Mouse (Mus musculus) CH12.LX (cell line): Measurements from ENCODE around the gene Idh3g. TPM values are rescaled to one million over a fixed set of nuclear protein-coding genes. Genes with fewer than 3 reads are reported as not detected.
"Not testable (repeated sequence)": the region's sequence is repeated elsewhere in the genome, so short reads cannot be mapped to it uniquely, and the experiment has no call there.

Experiments used
- DNase-seq: peaks from one replicate; pipeline ENCODE4 v3.0.0-alpha.2; 2013; ENCODE audit errors: extremely low read depth
- H3K27ac ChIP-seq: 2 replicates; pipeline ENCODE4 v1.5.1; 2012; ENCODE audit warnings: low read depth, mild to moderate bottlenecking, control low read depth, moderate library complexity; ENCODE audit not compliant: insufficient read depth
- H3K27me3 ChIP-seq: replicated peaks from 2 replicates; pipeline ENCODE3; 2012; ENCODE audit warnings: inconsistent platforms
- H3K36me3 ChIP-seq, 2 experiments: replicated peaks in 1 of 2; 2 replicates each; pipeline versions ENCODE3 to v1.6.1; 2012; ENCODE audit warnings: inconsistent platforms in 1 of 2, low read length in 1 of 2, mild to moderate bottlenecking in 1 of 2, mixed read lengths in 1 of 2, moderate library complexity in 1 of 2; ENCODE audit not compliant: control insufficient read depth in 1 of 2, insufficient read depth in 1 of 2
- H3K4me1 ChIP-seq, 2 experiments: 2 replicates each; pipeline ENCODE4 v1.6.1; 2012; ENCODE audit warnings: inconsistent platforms in 1 of 2, moderate library complexity in 1 of 2; ENCODE audit not compliant: insufficient read depth in 2 of 2, control insufficient read depth in 1 of 2
- H3K4me2 ChIP-seq: 2 replicates; pipeline ENCODE4 v1.6.1; 2012; ENCODE audit warnings: low read depth, mild to moderate bottlenecking, control low read depth; ENCODE audit not compliant: poor library complexity, insufficient read depth, severe bottlenecking
- H3K4me3 ChIP-seq, 3 experiments: fragments of 150-350 bp in 1 of 3; sonication (generic) in 1 of 3; replicated peaks in 1 of 3; 2 replicates each; pipeline versions ENCODE3 to v1.5.1; 2011 to 2012; ENCODE audit warnings: low read depth in 2 of 3, low read length in 2 of 3, mild to moderate bottlenecking in 2 of 3, moderate library complexity in 2 of 3, control low read depth in 1 of 3, improper control_type of control experiment in 1 of 3, inconsistent platforms in 1 of 3, mixed read lengths in 1 of 3; ENCODE audit not compliant: poor library complexity in 1 of 3
- H3K79me2 ChIP-seq: replicated peaks from 2 replicates; pipeline ENCODE4 v1.6.1; 2012; ENCODE audit warnings: mild to moderate bottlenecking, moderate library complexity; ENCODE audit not compliant: control insufficient read depth, poor library complexity, insufficient read depth, severe bottlenecking; ENCODE audit errors: extremely low read depth
- H3K9ac ChIP-seq: 2 replicates; pipeline ENCODE4 v1.6.1; 2012; ENCODE audit warnings: low read depth, mild to moderate bottlenecking, control low read depth, moderate library complexity; ENCODE audit not compliant: insufficient read depth
- H3K9me3 ChIP-seq: replicated peaks from 2 replicates; pipeline ENCODE3; 2012; ENCODE audit warnings: low read length, inconsistent platforms, mixed read lengths
- CHD1 ChIP-seq: IDR thresholded peaks from 2 replicates; pipeline ENCODE4 v1.6.1; 2012; ENCODE audit warnings: low read depth, low read length, improper control_type of control experiment, inconsistent platforms
- CHD2 ChIP-seq: IDR thresholded peaks from 2 replicates; pipeline ENCODE4 v1.6.1; 2011; ENCODE audit warnings: low read length, improper control_type of control experiment
- CTCF ChIP-seq, 2 experiments: IDR thresholded peaks in 1 of 2; conservative IDR thresholded peaks in 1 of 2; 2 replicates each; pipeline ENCODE4 v1.5.1; 2011 to 2012; ENCODE audit warnings: low read depth in 2 of 2, low read length in 2 of 2, improper control_type of control experiment in 1 of 2, inconsistent platforms in 1 of 2, mild to moderate bottlenecking in 1 of 2, moderate library complexity in 1 of 2
- E2F4 ChIP-seq: IDR thresholded peaks from 2 replicates; pipeline ENCODE4 v1.6.1; 2011; ENCODE audit warnings: low read depth, low read length, improper control_type of control experiment; ENCODE audit not compliant: insufficient replicate concordance
- EP300 ChIP-seq: IDR thresholded peaks from 2 replicates; pipeline ENCODE4 v1.6.1; 2011; ENCODE audit warnings: low read length, improper control_type of control experiment
- ETS1 ChIP-seq: conservative IDR thresholded peaks from 2 replicates; pipeline ENCODE4 v1.6.1; 2012; ENCODE audit warnings: low read depth, mild to moderate bottlenecking, inconsistent platforms, low read length, improper control_type of control experiment, moderate library complexity
- HCFC1 ChIP-seq: IDR thresholded peaks from 2 replicates; pipeline ENCODE4 v1.6.1; 2012; ENCODE audit warnings: low read depth, mild to moderate bottlenecking, inconsistent platforms, low read length, improper control_type of control experiment
- IRF4 ChIP-seq: IDR thresholded peaks from 2 replicates; pipeline ENCODE4 v1.6.1; 2014; ENCODE audit warnings: low read depth, mild to moderate bottlenecking, inconsistent platforms, low read length, improper control_type of control experiment
- JUN ChIP-seq: IDR thresholded peaks from 2 replicates; pipeline ENCODE4 v1.6.1; 2011; ENCODE audit warnings: low read depth, mild to moderate bottlenecking, low read length, improper control_type of control experiment, moderate library complexity; ENCODE audit not compliant: insufficient read depth
- KAT2A ChIP-seq: IDR thresholded peaks from 2 replicates; pipeline ENCODE4 v1.6.1; 2012; ENCODE audit warnings: low read length, improper control_type of control experiment, inconsistent platforms; ENCODE audit not compliant: insufficient replicate concordance
- MEF2A ChIP-seq: IDR thresholded peaks from 2 replicates; pipeline ENCODE4 v1.6.1; 2014; ENCODE audit warnings: low read depth, mild to moderate bottlenecking, inconsistent platforms, low read length, improper control_type of control experiment, borderline replicate concordance
- MYC ChIP-seq: IDR thresholded peaks from 2 replicates; pipeline ENCODE4 v1.6.1; 2011; ENCODE audit warnings: low read depth, mild to moderate bottlenecking, improper control_type of control experiment, low read length
- NELFE ChIP-seq: IDR thresholded peaks from 2 replicates; pipeline ENCODE4 v1.6.1; 2011; ENCODE audit warnings: low read depth, low read length, improper control_type of control experiment
- NRF1 ChIP-seq: IDR thresholded peaks from 2 replicates; pipeline ENCODE4 v1.6.1; 2014; ENCODE audit warnings: low read depth, mild to moderate bottlenecking, inconsistent platforms, low read length, improper control_type of control experiment, moderate library complexity
- PAX5 ChIP-seq: IDR thresholded peaks from 2 replicates; pipeline ENCODE4 v1.6.1; 2012; ENCODE audit warnings: low read length, inconsistent platforms, mixed read lengths
- POLR2A ChIP-seq: IDR thresholded peaks from 2 replicates; pipeline ENCODE4 v1.6.1; 2011; ENCODE audit warnings: low read depth, mild to moderate bottlenecking, improper control_type of control experiment, low read length
- RAD21 ChIP-seq: IDR thresholded peaks from 2 replicates; pipeline ENCODE4 v1.6.1; 2011; ENCODE audit warnings: low read depth, mild to moderate bottlenecking, low read length, improper control_type of control experiment, moderate library complexity
- SMC3 ChIP-seq: IDR thresholded peaks from 2 replicates; pipeline ENCODE4 v1.6.1; 2011; ENCODE audit warnings: low read depth, low read length, improper control_type of control experiment
- TBP ChIP-seq: conservative IDR thresholded peaks from 2 replicates; pipeline ENCODE4 v1.6.1; 2011; ENCODE audit warnings: low read depth, low read length, improper control_type of control experiment
- USF1 ChIP-seq: IDR thresholded peaks from 2 replicates; pipeline ENCODE4 v1.6.1; 2014; ENCODE audit warnings: low read depth, mild to moderate bottlenecking, inconsistent platforms, low read length, improper control_type of control experiment
- ZC3H11A ChIP-seq: IDR thresholded peaks from 2 replicates; pipeline ENCODE4 v1.6.1; 2012; ENCODE audit warnings: low read depth, mild to moderate bottlenecking, inconsistent platforms, low read length, improper control_type of control experiment
- dilution Hi-C: fragments of 300-500 bp; cut with MboI; formaldehyde crosslinking; loops from 2 replicates; pipeline ENCODE4 v1.14.3; 2020; ENCODE audit warnings: low sequenced_read_pairs; ENCODE audit not compliant: extremely low pct_unique_long_range_greater_than_20kb, extremely low pct_ligation_motif_present
- in situ Hi-C: fragments of 300-500 bp; cut with MboI; formaldehyde crosslinking; loops from 3 replicates; pipeline ENCODE4 v1.14.3; 2019; ENCODE audit warnings: low sequenced_read_pairs, low pct_ligation_motif_present, low pct_unique_long_range_greater_than_20kb, mixed read lengths
- polyA plus RNA-seq: library from polyadenylated mRNA; unstranded; fragments of >175 nt; gene quantifications from 2 replicates; pipeline ENCODE4 v1.2.1, GENCODE M21; 2012; ENCODE audit warnings: low read depth; ENCODE audit not compliant: insufficient read length
- total RNA-seq, 2 experiments: library from RNA; depleted of rRNA; stranded (reverse); fragments of 300-350 nt in 1 of 2; fragments of >200 nt in 1 of 2; gene quantifications; 2 replicates each; pipeline ENCODE4 v1.2.3; 2012 to 2014

The Idh3g gene
- total and polyA plus RNA-seq, 3 experiments: 209 to 237 (median 219) TPM

DNA sequence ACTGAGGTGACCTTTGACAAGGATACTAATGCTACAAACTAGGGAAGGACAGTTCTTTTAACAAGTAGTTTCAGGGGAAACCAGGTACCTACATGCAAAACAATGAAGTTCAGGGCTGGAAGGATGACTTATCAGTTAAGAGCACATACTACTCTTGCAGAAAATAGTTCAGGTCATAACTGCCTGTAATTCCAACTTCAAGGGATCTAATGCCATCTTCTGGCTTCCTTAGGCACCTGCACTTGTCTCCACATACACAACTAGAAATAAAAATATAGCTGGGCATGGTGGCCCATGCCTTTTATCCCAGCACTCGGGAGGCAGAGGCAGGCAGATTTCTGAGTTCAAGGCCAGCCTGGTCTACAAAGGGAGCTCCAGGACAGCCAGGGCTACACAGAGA is 37.7 kb downstream of the Idh3g start:
- Histone ChIP-seq H3K79me2 (no peaks in the 10 kb centered on the region), H3K27ac (no peak overlapping the region), H3K4me1 (no peaks in the 10 kb centered on the region), H3K36me3 (no peaks in the 10 kb centered on the region), H3K4me2 (no peak overlapping the region), H3K27me3 (no peaks in the 10 kb centered on the region), H3K9me3 (no peaks in the 10 kb centered on the region), H3K4me3 (no peak overlapping the region), H3K9ac (no peak overlapping the region)
- in situ Hi-C loops (no loop called here), dilution Hi-C loops (no loop called here)
- peak; percentile 37 for TF ChIP-seq SMC3
- TF ChIP-seq USF1: no peak
- peak; percentile 39 for TF ChIP-seq RAD21
- TF ChIP-seq CTCF (conservative IDR thresholded peaks at IDR 0.05 in 1 of 2, IDR thresholded peaks at IDR 0.05 in 1 of 2; ENCODE audit: low read depth in 2 of 2, low read length in 2 of 2): peak in 1 of 2 experiments; percentile 50; a peak in 2 of 4 replicates
- no peak for DNase-seq

GRCm38 (mm10) chrX:73744774-73745481 is 41.8 kb downstream of the Idh3g start:
- Histone ChIP-seq H3K4me2 (no peak overlapping the region), H3K27ac (no peak overlapping the region), H3K4me3 (no peak overlapping the region), H3K36me3 (no peaks in the 10 kb centered on the region), H3K79me2 (no peaks in the 10 kb centered on the region), H3K27me3 (no peaks in the 10 kb centered on the region), H3K9me3 (no peaks in the 10 kb centered on the region), H3K4me1 (no peaks in the 10 kb centered on the region), H3K9ac (no peak overlapping the region)
- no peak for DNase-seq
- dilution Hi-C loops: no loop called here
- in situ Hi-C loops: no loop called here
- TF ChIP-seq JUN: no peak
- TF ChIP-seq KAT2A: no peak
- no peak for TF ChIP-seq NRF1
- no peak for TF ChIP-seq HCFC1
- TF ChIP-seq ETS1: no peak
- TF ChIP-seq IRF4: no peak
- no peak for TF ChIP-seq RAD21
- no peak for TF ChIP-seq PAX5
- no peak for TF ChIP-seq SMC3
- no peak for TF ChIP-seq NELFE
- no peak for TF ChIP-seq TBP
- TF ChIP-seq E2F4: no peak
- TF ChIP-seq MEF2A: no peak
- no peak for TF ChIP-seq MYC
- no peak for TF ChIP-seq USF1
- no peak for TF ChIP-seq EP300
- no peak for TF ChIP-seq CHD1
- TF ChIP-seq POLR2A: no peak
- TF ChIP-seq ZC3H11A: no peak
- no peak for TF ChIP-seq CHD2

- in situ Hi-C loops, H3K9ac ChIP-seq, H3K27ac ChIP-seq, H3K4me3 ChIP-seq, dilution Hi-C loops, H3K27me3 ChIP-seq, H3K9me3 ChIP-seq, H3K79me2 ChIP-seq, H3K4me2 ChIP-seq, DNase-seq, H3K4me1 ChIP-seq: not testable (repeated sequence)
- H3K36me3 ChIP-seq: peaks cover 4 to 17% of the 10 kb centered on the region in 2 experiments
Measured at GRCm38 (mm10) chrX:73739841-73740240, 46.9 kb downstream of the Idh3g start.
